Mouse (Mus musculus) limb, embryonic 11.5 days (tissue): ENCODE data around the gene Siglech. TPM values are rescaled to one million over a fixed set of nuclear protein-coding genes. Genes with fewer than 3 reads are reported as not detected.
A peak's percentile ranks its signal among the peaks of the same experiment; 100 is the strongest.
"Not testable (repeated sequence)": the region's sequence is repeated elsewhere in the genome, so short reads cannot be mapped to it uniquely, and the experiment has no call there.

ENCODE experiments used
- ATAC-seq: fragments of 200-750 bp; cut with Nextera tagmentation; 2 replicates; pipeline ENCODE4 v1.8.0; 2017; ENCODE audit warnings: low read depth; ENCODE audit not compliant: insufficient number of reproducible peaks, low FRiP score, low TSS enrichment
- DNase-seq: peaks from one replicate; pipeline ENCODE4 v3.0.0-alpha.2; 2015; ENCODE audit warnings: low spot score
- H3K27ac ChIP-seq: fragments of 300-500 bp; sonication (generic); replicated peaks from 2 replicates; pipeline ENCODE4 v1.5.1; 2014; ENCODE audit warnings: low read depth, mild to moderate bottlenecking, low read length
- H3K27me3 ChIP-seq: fragments of 300-500 bp; sonication (generic); 2 replicates; pipeline ENCODE4 v1.6.1; 2014; ENCODE audit warnings: mild to moderate bottlenecking, low read length, mixed read lengths; ENCODE audit not compliant: control insufficient read depth, insufficient read depth
- H3K36me3 ChIP-seq: fragments of 300-500 bp; sonication (generic); 2 replicates; pipeline ENCODE4 v1.6.1; 2014; ENCODE audit warnings: mild to moderate bottlenecking, low read length, moderate library complexity, mixed read lengths; ENCODE audit not compliant: control insufficient read depth, insufficient read depth
- H3K4me1 ChIP-seq: fragments of 300-500 bp; sonication (generic); 2 replicates; pipeline ENCODE4 v1.6.1; 2014; ENCODE audit warnings: low read length, mixed read lengths; ENCODE audit not compliant: control insufficient read depth, insufficient read depth
- H3K4me2 ChIP-seq: fragments of 300-500 bp; sonication (generic); 2 replicates; pipeline ENCODE4 v1.6.1; 2014; ENCODE audit warnings: low read depth, mild to moderate bottlenecking, moderate library complexity; ENCODE audit not compliant: severe bottlenecking
- H3K4me3 ChIP-seq: fragments of 300-500 bp; sonication (generic); 2 replicates; pipeline ENCODE4 v1.5.1; 2014; ENCODE audit warnings: low read depth, low read length
- H3K9ac ChIP-seq: fragments of 300-500 bp; sonication (generic); 2 replicates; pipeline ENCODE4 v1.6.1; 2014; ENCODE audit warnings: mild to moderate bottlenecking, low read length
- H3K9me3 ChIP-seq: fragments of 300-500 bp; sonication (generic); 2 replicates; pipeline ENCODE4 v1.6.1; 2016; ENCODE audit warnings: low read length; ENCODE audit not compliant: control insufficient read depth
- WGBS: fragments of 180-500 bp; shearing (Covaris S2); extraction: QIAGEN DNeasy Blood & Tissue Kit; methylation state at CpG from one replicate; pipeline ENCODE4 v1.1.7; 2014; 5-methylcytosine and 5-hydroxymethylcytosine counted together
- polyA plus RNA-seq: library from polyadenylated mRNA; unstranded; fragments of >200 nt; fragmentation: Nextera tagmentation; extraction: Ambion mirVana; gene quantifications from 2 replicates; pipeline ENCODE4 v1.2.1, GENCODE M21; 2014

Siglech gene
- polyA plus RNA-seq, 1 experiment from 2014 or later, result 0.51 TPM

GRCm38 (mm10) chr7:55759346-55759745, 8.6 kb upstream of the Siglech start:
- no peak overlapping the region for H3K4me2 ChIP-seq
- 73% methylated on average over 3 of the region's 3 CpGs for WGBS
- H3K27ac ChIP-seq, result no peak overlapping the region
- no peaks in the 10 kb centered on the region for H3K27me3 ChIP-seq
- ATAC-seq (no peak), DNase-seq (no peak)
- H3K36me3 ChIP-seq, result no peaks in the 10 kb centered on the region
- no peaks in the 10 kb centered on the region for H3K9me3 ChIP-seq
- H3K9ac ChIP-seq, result no peak overlapping the region
- H3K4me1 ChIP-seq, result no peaks in the 10 kb centered on the region
- H3K4me3 ChIP-seq, result no peak overlapping the region

- 74% methylated on average over 4 of the region's 4 CpGs for WGBS
- no peak for ATAC-seq
- Histone ChIP-seq H3K36me3 (no peaks in the 10 kb centered on the region), H3K4me1 (no peaks in the 10 kb centered on the region), H3K4me2 (no peak overlapping the region), H3K9me3 (no peaks in the 10 kb centered on the region), H3K27me3 (no peaks in the 10 kb centered on the region), H3K9ac (no peak overlapping the region), H3K27ac (no peak overlapping the region), H3K4me3 (no peak overlapping the region)
- DNase-seq, result no peak
Measured at GRCm38 (mm10) chr7:55780011-55780410, 12.0 kb downstream of the Siglech start.

GRCm38 (mm10) chr7:55782493-55782892, 14.5 kb downstream of the Siglech start:
- H3K27ac ChIP-seq, result no peak overlapping the region
- DNase-seq (no peak), ATAC-seq (no peak)
- H3K4me3 ChIP-seq, result no peak overlapping the region
- no peaks in the 10 kb centered on the region for H3K4me1 ChIP-seq
- no peak overlapping the region for H3K4me2 ChIP-seq
- no peak overlapping the region for H3K9ac ChIP-seq
- no peaks in the 10 kb centered on the region for H3K36me3 ChIP-seq
- no peaks in the 10 kb centered on the region for H3K9me3 ChIP-seq
- H3K27me3 ChIP-seq, result no peaks in the 10 kb centered on the region
- WGBS, result 60% methylated on average over 3 of the region's 3 CpGs

- DNase-seq (no peak), ATAC-seq (no peak)
- 80% methylated on average over 3 of the region's 3 CpGs for whole genome bisulfite sequencing
- Histone ChIP-seq H3K36me3 (no peaks in the 10 kb centered on the region), H3K9me3 (no peaks in the 10 kb centered on the region), H3K27ac (no peak overlapping the region), H3K9ac (no peak overlapping the region), H3K4me1 (no peaks in the 10 kb centered on the region), H3K4me3 (no peak overlapping the region), H3K4me2 (no peak overlapping the region), H3K27me3 (no peaks in the 10 kb centered on the region)
Measured at GRCm38 (mm10) chr7:55784580-55784979, 16.6 kb downstream of the Siglech start.

GRCm38 (mm10) chr7:55790586-55790985, 22.6 kb downstream of the Siglech start:
- H3K9ac ChIP-seq, H3K27ac ChIP-seq, H3K4me3 ChIP-seq, H3K27me3 ChIP-seq, H3K4me2 ChIP-seq, H3K9me3 ChIP-seq, ATAC-seq, H3K36me3 ChIP-seq, H3K4me1 ChIP-seq, DNase-seq: not testable (repeated sequence)
- WGBS, result 31% methylated on average over 4 of the region's 5 CpGs

- no peak overlapping the region for H3K4me2 ChIP-seq
- 0 out of 2 replicates have a peak, but pooled peaks cover 5% of the 10 kb centered on the region for H3K4me1 ChIP-seq
- H3K9me3 ChIP-seq, result no peaks in the 10 kb centered on the region
- peaks cover 7% of the 10 kb centered on the region; the same call in 1 of the 2 replicates for H3K36me3 ChIP-seq
- ATAC-seq, result no peak
- no peak for DNase-seq
- no peak overlapping the region for H3K4me3 ChIP-seq
- no peaks in the 10 kb centered on the region for H3K27me3 ChIP-seq
- WGBS, result 82% methylated on average over 3 of the region's 3 CpGs
- no peak overlapping the region for H3K27ac ChIP-seq
- H3K9ac ChIP-seq, result 0 out of 2 replicates have a peak overlapping the region, but pooled peaks have one; percentile 4
Measured at GRCm38 (mm10) chr7:55792280-55792679, 24.3 kb downstream of the Siglech start.

- no peaks in the 10 kb centered on the region for H3K27me3 ChIP-seq
- H3K36me3 ChIP-seq, result peaks cover 11% of the 10 kb centered on the region; the same call in 1 of the 2 replicates
- H3K27ac ChIP-seq, result 0 out of 2 replicates have a peak overlapping the region, but pooled peaks have one; percentile 21
- ATAC-seq (peak; percentile 46; the same call in 1 of the 2 replicates), DNase-seq (peak; percentile 24)
- peak overlapping the region; percentile 52 for H3K4me2 ChIP-seq
- peak overlapping the region; percentile 83 for H3K4me3 ChIP-seq
- 0 out of 2 replicates have a peak, but pooled peaks cover 5% of the 10 kb centered on the region for H3K4me1 ChIP-seq
- 34% methylated on average over 13 of the region's 13 CpGs for WGBS
- no peaks in the 10 kb centered on the region for H3K9me3 ChIP-seq
- peak overlapping the region; percentile 89 for H3K9ac ChIP-seq
Measured at GRCm38 (mm10) chr7:55793236-55793951, 25.4 kb downstream of the Siglech start.

GRCm38 (mm10) chr7:55793952-55794603, 26.1 kb downstream of the Siglech start, which contains the start of gene Tubgcp5:
Gene Tubgcp5, plus strand, starts transcription at chr7:55794154.
- H3K4me2 ChIP-seq, result peak within 1 kb of the TSS; percentile 61

More at GRCm38 (mm10) chr7:55793952-55794603, 26.1 kb downstream of the Siglech start, which contains the start of gene Tubgcp5:
- peak; percentile 97 for DNase-seq
- ATAC-seq, result peak; percentile 99
- WGBS, result under 1% methylated on average over 51 of the region's 51 CpGs
- Histone ChIP-seq H3K9ac (peak within 1 kb of the TSS; percentile 89), H3K4me1 (0 out of 2 replicates have a peak, but pooled peaks cover 5% of the 10 kb centered on the region), H3K9me3 (no peaks in the 10 kb centered on the region), H3K36me3 (peaks cover 11% of the 10 kb centered on the region; the same call in 1 of the 2 replicates), H3K27me3 (no peaks in the 10 kb centered on the region), H3K4me3 (peak within 1 kb of the TSS; percentile 83), H3K27ac (peak within 1 kb of the TSS; percentile 43; the same call in 1 of the 2 replicates)
